Mouse (Mus musculus): Measurements from ENCODE around the gene Lrpprc. TPM values are rescaled to one million over a fixed set of nuclear protein-coding genes. Genes with fewer than 3 reads are reported as not detected.

Gene Lrpprc
- polyA plus RNA-seq, 1 experiment: 4.7 TPM

GRCm38 (mm10) chr17:84675951-84676366 lies 114.6 kb downstream of the Lrpprc start, which contains the start of gene Abcg8:
Gene Abcg8, plus strand, starts transcription at chr17:84676302.
- peak within 1 kb of the TSS; percentile 49 for H3K27ac ChIP-seq (ENCODE audit: insufficient read depth, low read depth, low read length)
- peaks cover 55% of the 10 kb centered on the region for H3K36me3 ChIP-seq (ENCODE audit: control insufficient read depth, insufficient read depth, low read length)
- H3K27me3 ChIP-seq (ENCODE audit: control insufficient read depth, insufficient read depth, low read length): no peaks in the 10 kb centered on the region
- TF ChIP-seq CTCF (IDR thresholded peaks at IDR 0.05; ENCODE audit: extremely low read depth, insufficient read length, insufficient replicate concordance, low read depth, low read length): no peak
- no peak for TF ChIP-seq POLR2A (IDR thresholded peaks at IDR 0.05; ENCODE audit: low read depth, low read length)
- H3K4me3 ChIP-seq (ENCODE audit: low read depth, low read length): peak within 1 kb of the TSS; percentile 52
- H3K4me1 ChIP-seq (ENCODE audit: control insufficient read depth, insufficient read depth, insufficient read length, low read length): peaks cover 37% of the 10 kb centered on the region
- 22% methylated on average over 24 of the region's 24 CpGs for WGBS

- Histone ChIP-seq H3K4me1 (ENCODE audit: control insufficient read depth, insufficient read depth, insufficient read length, low read length) (peaks cover 37% of the 10 kb centered on the region), H3K27ac (ENCODE audit: insufficient read depth, low read depth, low read length) (peak overlapping the region; percentile 49), H3K27me3 (ENCODE audit: control insufficient read depth, insufficient read depth, low read length) (no peaks in the 10 kb centered on the region), H3K4me3 (ENCODE audit: low read depth, low read length) (0 out of 2 replicates have a peak overlapping the region, but pooled peaks have one; percentile 4), H3K36me3 (ENCODE audit: control insufficient read depth, insufficient read depth, low read length) (peaks cover 56% of the 10 kb centered on the region)
- WGBS: 35% methylated on average over 4 of the region's 4 CpGs
- TF ChIP-seq POLR2A (IDR thresholded peaks at IDR 0.05; ENCODE audit: low read depth, low read length) (no peak), CTCF (IDR thresholded peaks at IDR 0.05; ENCODE audit: extremely low read depth, insufficient read length, insufficient replicate concordance, low read depth, low read length) (no peak)
These were observed 115.4 kb downstream of the Lrpprc start for GRCm38 (mm10) chr17:84675204-84675603.

- H3K27ac ChIP-seq (ENCODE audit: insufficient read depth, low read depth, low read length): peak overlapping the region; percentile 39
- H3K4me3 ChIP-seq (ENCODE audit: low read depth, low read length): no peak overlapping the region
- H3K4me1 ChIP-seq (ENCODE audit: control insufficient read depth, insufficient read depth, insufficient read length, low read length): peaks cover 37% of the 10 kb centered on the region
- TF ChIP-seq POLR2A (IDR thresholded peaks at IDR 0.05; ENCODE audit: low read depth, low read length): no peak
- no peak for TF ChIP-seq CTCF (IDR thresholded peaks at IDR 0.05; ENCODE audit: extremely low read depth, insufficient read length, insufficient replicate concordance, low read depth, low read length)
- WGBS: 60% methylated on average over 7 of the region's 7 CpGs
- H3K27me3 ChIP-seq (ENCODE audit: control insufficient read depth, insufficient read depth, low read length): no peaks in the 10 kb centered on the region
- peaks cover 66% of the 10 kb centered on the region for H3K36me3 ChIP-seq (ENCODE audit: control insufficient read depth, insufficient read depth, low read length)
These were observed 116.5 kb downstream of the Lrpprc start for GRCm38 (mm10) chr17:84674048-84674447.

DNA sequence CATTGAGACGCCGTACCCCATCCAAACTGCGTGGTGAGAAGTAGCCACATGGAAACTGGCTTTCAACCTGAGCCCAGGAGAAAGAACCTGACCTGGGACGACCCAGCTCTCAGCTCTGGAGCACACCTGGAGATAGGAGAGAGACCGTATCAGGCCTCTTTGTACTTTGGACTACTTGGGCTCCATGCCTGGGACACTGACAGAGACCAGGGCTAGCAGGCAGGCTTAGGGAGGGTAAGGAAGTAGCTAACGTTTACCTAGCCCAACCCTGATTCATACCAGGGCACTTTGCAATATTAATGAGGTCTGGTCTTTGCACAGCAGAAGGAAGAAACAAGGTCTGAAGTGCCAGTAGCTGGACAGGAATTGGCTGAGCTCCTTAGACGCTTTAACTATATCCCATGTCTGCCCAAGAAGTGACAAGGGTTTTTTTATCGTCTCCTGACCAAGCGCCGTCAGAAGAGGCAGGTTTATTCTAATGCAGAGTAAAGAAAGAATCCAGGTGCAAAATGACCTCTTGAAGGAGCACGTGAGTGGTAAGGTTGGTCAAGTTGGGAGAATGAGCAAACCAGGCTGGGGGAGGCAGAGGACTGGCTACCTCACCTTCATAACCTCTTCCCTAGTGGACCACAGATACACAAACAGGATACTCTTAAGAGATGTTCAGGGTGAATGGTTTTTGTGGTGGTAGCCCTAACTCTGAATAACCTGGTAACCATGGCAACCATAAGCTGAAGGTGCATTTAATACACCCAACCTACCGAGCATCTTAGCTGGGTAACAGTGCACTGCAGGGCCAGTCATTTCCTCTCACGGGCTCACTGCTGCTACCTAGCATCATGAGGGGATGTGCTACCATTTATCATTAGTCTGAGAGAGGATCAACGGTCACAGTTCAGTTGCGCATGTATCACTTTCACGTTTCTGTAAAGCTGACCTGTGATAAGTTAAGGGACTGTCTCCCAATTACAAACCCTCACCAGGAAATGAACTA lies 117.9 kb downstream of the Lrpprc start:
- peak overlapping the region; percentile 99 for H3K27ac ChIP-seq (ENCODE audit: insufficient read depth, low read depth, low read length)
- H3K27me3 ChIP-seq (ENCODE audit: control insufficient read depth, insufficient read depth, low read length): no peaks in the 10 kb centered on the region
- H3K4me3 ChIP-seq (ENCODE audit: low read depth, low read length): no peak overlapping the region; the same call in 1 of the 2 replicates
- no peak for TF ChIP-seq POLR2A (IDR thresholded peaks at IDR 0.05; ENCODE audit: low read depth, low read length)
- no peak for TF ChIP-seq CTCF (IDR thresholded peaks at IDR 0.05; ENCODE audit: extremely low read depth, insufficient read length, insufficient replicate concordance, low read depth, low read length)
- WGBS: 25% methylated on average over 16 of the region's 16 CpGs
- H3K4me1 ChIP-seq (ENCODE audit: control insufficient read depth, insufficient read depth, insufficient read length, low read length): peaks cover 32% of the 10 kb centered on the region
- peaks cover 75% of the 10 kb centered on the region for H3K36me3 ChIP-seq (ENCODE audit: control insufficient read depth, insufficient read depth, low read length)

DNA sequence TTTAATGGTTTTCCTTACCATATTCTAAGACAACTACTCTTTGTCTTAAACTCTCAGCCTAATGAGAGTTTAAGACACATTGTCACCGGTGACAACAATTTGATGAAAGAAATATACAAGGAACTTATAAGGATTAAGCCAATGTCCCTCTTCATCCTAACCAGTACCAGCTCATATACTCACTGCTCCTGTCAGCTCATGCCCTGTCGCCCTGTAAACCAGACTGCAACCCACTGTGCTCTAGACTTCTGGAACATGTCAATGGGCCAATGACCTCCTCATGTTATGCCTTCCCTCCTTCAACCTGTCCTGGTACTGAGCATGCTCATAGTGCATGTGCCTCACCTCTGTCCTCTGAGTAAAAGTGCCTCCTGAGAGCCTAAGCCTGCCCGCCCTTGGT lies 122.7 kb downstream of the Lrpprc start:
- H3K27ac ChIP-seq (ENCODE audit: insufficient read depth, low read depth, low read length): no peak overlapping the region
- WGBS: 86% methylated on average over 3 of the region's 3 CpGs
- TF ChIP-seq POLR2A (IDR thresholded peaks at IDR 0.05; ENCODE audit: low read depth, low read length): no peak
- TF ChIP-seq CTCF (IDR thresholded peaks at IDR 0.05; ENCODE audit: extremely low read depth, insufficient read length, insufficient replicate concordance, low read depth, low read length): no peak

GRCm38 (mm10) chr17:84665691-84666090 lies 124.9 kb downstream of the Lrpprc start:
- TF ChIP-seq CTCF (IDR thresholded peaks at IDR 0.05; ENCODE audit: extremely low read depth, insufficient read length, insufficient replicate concordance, low read depth, low read length): no peak
- TF ChIP-seq POLR2A (IDR thresholded peaks at IDR 0.05; ENCODE audit: low read depth, low read length): no peak
- H3K27ac ChIP-seq (ENCODE audit: insufficient read depth, low read depth, low read length): peak overlapping the region; percentile 70
- H3K27me3 ChIP-seq (ENCODE audit: control insufficient read depth, insufficient read depth, low read length): no peaks in the 10 kb centered on the region
- H3K4me1 ChIP-seq (ENCODE audit: control insufficient read depth, insufficient read depth, insufficient read length, low read length): peaks cover 16% of the 10 kb centered on the region
- no peak overlapping the region for H3K4me3 ChIP-seq (ENCODE audit: low read depth, low read length)
- peaks cover 59% of the 10 kb centered on the region for H3K36me3 ChIP-seq (ENCODE audit: control insufficient read depth, insufficient read depth, low read length)
- 18% methylated on average over 9 of the region's 9 CpGs for WGBS

More for the DNA sequence above, 122.7 kb downstream of the Lrpprc start:
- H3K27me3 ChIP-seq (ENCODE audit: control insufficient read depth, insufficient read depth, low read length): no peaks in the 10 kb centered on the region
- peaks cover 25% of the 10 kb centered on the region for H3K4me1 ChIP-seq (ENCODE audit: control insufficient read depth, insufficient read depth, insufficient read length, low read length)
- peaks cover 61% of the 10 kb centered on the region for H3K36me3 ChIP-seq (ENCODE audit: control insufficient read depth, insufficient read depth, low read length)
- H3K4me3 ChIP-seq (ENCODE audit: low read depth, low read length): no peak overlapping the region

- Histone ChIP-seq H3K27me3 (ENCODE audit: control insufficient read depth, insufficient read depth, low read length) (no peaks in the 10 kb centered on the region), H3K4me1 (ENCODE audit: control insufficient read depth, insufficient read depth, insufficient read length, low read length) (peaks cover 16% of the 10 kb centered on the region), H3K4me3 (ENCODE audit: low read depth, low read length) (no peak overlapping the region), H3K27ac (ENCODE audit: insufficient read depth, low read depth, low read length) (no peak overlapping the region), H3K36me3 (ENCODE audit: control insufficient read depth, insufficient read depth, low read length) (peaks cover 53% of the 10 kb centered on the region)
- 74% methylated on average over 10 of the region's 10 CpGs for WGBS
- no peak for TF ChIP-seq POLR2A (IDR thresholded peaks at IDR 0.05; ENCODE audit: low read depth, low read length)
- no peak for TF ChIP-seq CTCF (IDR thresholded peaks at IDR 0.05; ENCODE audit: extremely low read depth, insufficient read length, insufficient replicate concordance, low read depth, low read length)
These were observed 125.5 kb downstream of the Lrpprc start for GRCm38 (mm10) chr17:84665053-84665452.

Measured in small intestine, adult 2 months (tissue).